Mouse (Mus musculus): ENCODE measurements around the gene Slc35f4. TPM values are rescaled to one million over a fixed set of nuclear protein-coding genes. Genes with fewer than 3 reads are reported as not detected.

Slc35f4 gene
- total and polyA plus RNA-seq, 3 experiments: not detected

DNA sequence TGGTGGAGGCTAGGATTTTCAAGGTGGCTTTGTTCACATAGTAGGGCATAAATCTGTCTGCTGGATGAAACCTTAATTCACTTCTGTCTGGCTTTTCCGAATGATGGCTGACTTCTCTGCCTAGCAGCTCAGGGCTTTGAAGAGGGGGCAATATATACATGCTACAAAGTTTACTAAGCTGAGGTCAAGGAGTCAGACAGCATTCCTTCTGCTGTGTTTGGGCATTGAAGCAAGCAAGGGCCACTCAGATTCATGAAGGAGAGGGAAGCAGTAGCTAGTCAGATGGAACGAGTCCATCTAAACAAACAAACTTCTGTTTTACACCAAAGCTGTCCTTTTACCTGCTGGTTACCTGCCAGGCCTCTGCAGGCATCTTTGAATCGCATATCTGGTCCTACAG, 248.2 kb downstream of the Slc35f4 start:
- Histone ChIP-seq H3K27me3 (ENCODE audit: control insufficient read depth in 1 of 2, insufficient read depth in 2 of 2, low read length in 2 of 2) (no peaks in the 10 kb centered on the region; a peak in 1 of 4 replicates), H3K9ac (ENCODE audit: control insufficient read depth, low read depth, low read length, poor library complexity, severe bottlenecking) (no peak overlapping the region), H3K4me3 (ENCODE audit: control insufficient read depth in 1 of 2, insufficient read depth in 1 of 2, low read depth in 2 of 2, low read length in 2 of 2) (no peak overlapping the region), H3K36me3 (ENCODE audit: control insufficient read depth in 1 of 2, insufficient read depth in 2 of 2, low read length in 2 of 2) (no peaks in the 10 kb centered on the region), H3K4me1 (ENCODE audit: control insufficient read depth in 1 of 2, insufficient read depth in 2 of 2, low read length in 2 of 2) (no peaks in the 10 kb centered on the region), H3K9me3 (replicated peaks; ENCODE audit: insufficient read depth, low read length) (no peaks in the 10 kb centered on the region), H3K79me2 (ENCODE audit: control insufficient read depth, insufficient read depth, low read length, poor library complexity) (no peaks in the 10 kb centered on the region), H3K27ac (ENCODE audit: control insufficient read depth, low read depth, low read length) (no peak overlapping the region)
- no peak for DNase-seq (ENCODE audit: low read depth, low spot score)
- TF ChIP-seq TCF12 (IDR thresholded peaks at IDR 0.05; ENCODE audit: low read depth, low read length): no peak
- TF ChIP-seq BHLHE40 (IDR thresholded peaks at IDR 0.05; ENCODE audit: borderline replicate concordance, low read depth, low read length): no peak
- no peak for TF ChIP-seq HCFC1 (IDR thresholded peaks at IDR 0.05; ENCODE audit: low read depth, low read length)
- TF ChIP-seq ZC3H11A (IDR thresholded peaks at IDR 0.05; ENCODE audit: low read depth, low read length): no peak
- no peak for TF ChIP-seq MEF2A (IDR thresholded peaks at IDR 0.05; ENCODE audit: extremely low read depth, insufficient replicate concordance, low read depth, low read length, poor library complexity, severe bottlenecking)
- TF ChIP-seq MXI1 (IDR thresholded peaks at IDR 0.05; ENCODE audit: low read depth, low read length): no peak
- TF ChIP-seq ZNF384 (IDR thresholded peaks at IDR 0.05; ENCODE audit: low read depth, low read length): no peak
- no peak for TF ChIP-seq KAT2A (conservative IDR thresholded peaks at IDR 0.05; ENCODE audit: low read depth, low read length)
- no peak for TF ChIP-seq USF2 (IDR thresholded peaks at IDR 0.05; ENCODE audit: borderline replicate concordance in 1 of 2, insufficient read depth in 1 of 2, low read depth in 1 of 2, low read length in 2 of 2)
- TF ChIP-seq ETS1 (IDR thresholded peaks at IDR 0.05; ENCODE audit: low read depth, low read length): no peak
- no peak for TF ChIP-seq POLR2AphosphoS5 (IDR thresholded peaks at IDR 0.05; ENCODE audit: borderline replicate concordance, low read depth, low read length)
- no peak for TF ChIP-seq TAL1 (IDR thresholded peaks at IDR 0.05; ENCODE audit: low read length)
- no peak for TF ChIP-seq SIN3A (IDR thresholded peaks at IDR 0.05; ENCODE audit: low read length)

- Histone ChIP-seq H3K4me3 (ENCODE audit: control insufficient read depth in 1 of 2, insufficient read depth in 1 of 2, low read depth in 2 of 2, low read length in 2 of 2) (no peak overlapping the region), H3K27ac (ENCODE audit: control insufficient read depth, low read depth, low read length) (no peak overlapping the region), H3K79me2 (ENCODE audit: control insufficient read depth, insufficient read depth, low read length, poor library complexity) (no peaks in the 10 kb centered on the region), H3K4me1 (ENCODE audit: control insufficient read depth in 1 of 2, insufficient read depth in 2 of 2, low read length in 2 of 2) (no peaks in the 10 kb centered on the region), H3K36me3 (ENCODE audit: control insufficient read depth in 1 of 2, insufficient read depth in 2 of 2, low read length in 2 of 2) (no peaks in the 10 kb centered on the region), H3K9ac (ENCODE audit: control insufficient read depth, low read depth, low read length, poor library complexity, severe bottlenecking) (no peak overlapping the region), H3K9me3 (replicated peaks; ENCODE audit: insufficient read depth, low read length) (no peaks in the 10 kb centered on the region), H3K27me3 (ENCODE audit: control insufficient read depth in 1 of 2, insufficient read depth in 2 of 2, low read length in 2 of 2) (no peaks in the 10 kb centered on the region; a peak in 1 of 4 replicates)
- no peak for DNase-seq (ENCODE audit: low read depth, low spot score)
- TF ChIP-seq CHD1 (IDR thresholded peaks at IDR 0.05; ENCODE audit: low read depth, low read length) (no peak), GATA1 (IDR thresholded peaks at IDR 0.05; ENCODE audit: low read depth, low read length) (no peak), MAFK (IDR thresholded peaks at IDR 0.05; ENCODE audit: borderline replicate concordance, low read depth, low read length) (no peak), NELFE (IDR thresholded peaks at IDR 0.05; ENCODE audit: low read depth, low read length) (no peak), CHD2 (IDR thresholded peaks at IDR 0.05; ENCODE audit: low read length) (no peak), NRF1 (IDR thresholded peaks at IDR 0.05; ENCODE audit: insufficient read depth, low read depth, low read length, poor library complexity, severe bottlenecking) (no peak)
These were observed 250.5 kb downstream of the Slc35f4 start for GRCm38 (mm10) chr14:49275376-49275775.
